Mouse (Mus musculus): ENCODE measurements around the gene Fig4. TPM values are rescaled to one million over a fixed set of nuclear protein-coding genes. Genes with fewer than 3 reads are reported as not detected.

The Fig4 gene
- 7.0 and 7.5 TPM in 2 replicates for polyA plus RNA-seq (2015; fragmentation: Nextera tagmentation; extraction: Ambion mirVana)

DNA sequence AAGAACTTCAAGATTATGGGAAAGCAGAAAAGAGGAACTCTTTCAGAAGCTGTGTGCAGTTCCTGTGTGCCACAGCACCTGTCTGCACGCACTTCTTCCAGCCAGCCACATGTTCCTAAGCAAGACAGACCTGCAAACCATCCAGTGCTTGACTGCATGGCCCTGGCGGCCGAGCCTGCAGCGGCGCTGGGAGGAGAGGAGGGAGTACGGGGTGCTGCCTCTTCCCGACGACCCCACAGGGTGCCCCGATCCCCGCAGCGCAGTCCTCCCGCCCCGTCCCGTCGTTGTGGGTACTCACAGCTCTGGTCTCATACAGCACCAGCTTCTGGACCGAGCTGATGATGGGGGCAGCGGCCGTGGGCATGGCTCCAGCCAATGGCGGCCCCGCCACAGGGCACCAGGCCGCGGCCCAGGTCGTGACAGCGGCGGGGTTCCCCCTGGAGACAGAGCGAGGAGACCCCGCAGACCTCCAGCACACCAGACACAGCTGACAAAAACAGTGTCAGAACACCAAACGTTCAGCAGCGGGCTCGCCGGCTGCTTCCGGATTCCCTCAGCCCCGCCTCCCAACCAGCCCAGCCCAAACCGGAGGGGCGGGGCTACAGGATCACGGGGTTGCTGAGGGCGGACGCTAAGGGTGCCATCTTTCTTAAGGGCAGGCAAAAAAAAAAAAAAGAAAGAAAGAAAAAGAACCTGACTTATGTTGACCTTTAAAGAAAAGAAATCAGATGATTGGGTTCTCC is at the start of gene Fig4:
Gene Fig4 (minus strand): TSS at position 572 of the 743 bp plus-strand sequence.
- H3K4me1 ChIP-seq (ENCODE audit: control insufficient read depth, low read depth, low read length) = peaks cover 13% of the 10 kb centered on the region
- H3K4me3 ChIP-seq (ENCODE audit: low read depth, low read length) = peak within 1 kb of the TSS; percentile 94
- peak within 1 kb of the TSS; percentile 98 for H3K4me2 ChIP-seq (ENCODE audit: low read depth, low read length)
- no peaks in the 10 kb centered on the region for H3K9me3 ChIP-seq (replicated peaks; ENCODE audit: control insufficient read depth, low read length)
- ATAC-seq (ENCODE audit: low read depth) = peak; percentile 93
- H3K27me3 ChIP-seq (ENCODE audit: control insufficient read depth, insufficient read depth, low read depth, low read length) = no peaks in the 10 kb centered on the region
- H3K36me3 ChIP-seq (ENCODE audit: control insufficient read depth, insufficient read depth) = no peaks in the 10 kb centered on the region
- peak within 1 kb of the TSS; percentile 67 for H3K27ac ChIP-seq (ENCODE audit: low read length)
- under 1% methylated on average over 37 of the region's 38 CpGs for WGBS (ENCODE audit: insufficient replicate concordance)
- H3K9ac ChIP-seq (ENCODE audit: low read depth, low read length) = peak within 1 kb of the TSS; percentile 95

DNA sequence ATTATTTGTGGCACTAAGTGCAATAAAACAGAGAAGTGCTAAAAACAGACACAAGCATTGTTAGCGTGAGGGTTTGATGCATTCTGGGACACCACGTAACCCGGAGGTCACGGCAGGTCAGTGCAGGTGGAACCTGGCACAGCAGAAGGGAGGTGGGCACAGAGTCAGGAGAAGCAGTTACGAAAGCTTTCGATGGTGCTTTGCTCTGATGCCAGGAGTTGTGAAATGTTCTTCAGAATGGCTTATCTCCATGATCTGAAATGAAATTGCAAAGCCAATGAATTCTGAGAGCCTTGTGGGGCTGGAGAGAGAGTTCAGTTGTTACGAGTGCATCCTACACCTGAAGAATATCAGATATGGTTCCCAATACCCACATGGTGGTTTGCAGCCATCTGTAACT is 38.3 kb upstream of the Fig4 start:
- Histone ChIP-seq H3K9ac (ENCODE audit: low read depth, low read length) (no peak overlapping the region), H3K27ac (ENCODE audit: low read length) (no peak overlapping the region), H3K9me3 (replicated peaks; ENCODE audit: control insufficient read depth, low read length) (no peaks in the 10 kb centered on the region), H3K4me3 (ENCODE audit: low read depth, low read length) (no peak overlapping the region), H3K4me2 (ENCODE audit: low read depth, low read length) (no peak overlapping the region), H3K4me1 (ENCODE audit: control insufficient read depth, low read depth, low read length) (no peaks in the 10 kb centered on the region), H3K27me3 (ENCODE audit: control insufficient read depth, insufficient read depth, low read depth, low read length) (no peaks in the 10 kb centered on the region), H3K36me3 (ENCODE audit: control insufficient read depth, insufficient read depth) (no peaks in the 10 kb centered on the region)
- ATAC-seq (ENCODE audit: low read depth) = no peak
- WGBS (ENCODE audit: insufficient replicate concordance) = 67% methylated on average over 7 of the region's 7 CpGs

DNA sequence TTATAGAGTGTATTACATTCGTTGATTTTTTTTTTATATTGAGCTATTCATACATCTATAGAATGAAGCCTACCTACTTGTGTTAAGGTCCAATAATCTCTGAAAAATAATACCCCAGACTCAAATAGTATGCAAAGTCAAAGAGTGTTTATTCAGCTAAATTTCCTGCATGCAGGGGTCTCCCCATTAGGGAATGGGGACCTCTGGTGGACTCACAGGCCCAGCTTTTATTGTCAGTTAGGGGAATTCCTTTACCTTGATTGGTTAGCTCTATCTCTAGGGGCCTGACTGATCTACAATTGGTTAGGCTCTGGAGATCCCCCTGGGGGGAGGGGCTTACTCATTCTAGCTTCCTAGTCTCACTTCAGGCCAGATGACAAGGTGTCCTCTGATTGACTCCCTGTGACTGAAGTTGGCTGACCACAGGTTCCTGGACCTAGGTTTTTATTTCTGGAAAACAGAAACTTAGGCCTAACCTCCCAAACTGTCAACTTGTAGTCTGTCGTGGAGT is 29.5 kb upstream of the Fig4 start:
- Histone ChIP-seq H3K4me2 (ENCODE audit: low read depth, low read length) (no peak overlapping the region), H3K27me3 (ENCODE audit: control insufficient read depth, insufficient read depth, low read depth, low read length) (no peaks in the 10 kb centered on the region), H3K9ac (ENCODE audit: low read depth, low read length) (no peak overlapping the region), H3K4me1 (ENCODE audit: control insufficient read depth, low read depth, low read length) (no peaks in the 10 kb centered on the region), H3K9me3 (replicated peaks; ENCODE audit: control insufficient read depth, low read length) (no peaks in the 10 kb centered on the region), H3K36me3 (ENCODE audit: control insufficient read depth, insufficient read depth) (no peaks in the 10 kb centered on the region), H3K4me3 (ENCODE audit: low read depth, low read length) (no peak overlapping the region), H3K27ac (ENCODE audit: low read length) (no peak overlapping the region)
- ATAC-seq (ENCODE audit: low read depth) = no peak
- 57% methylated on average over 2 of the region's 2 CpGs for WGBS (ENCODE audit: insufficient replicate concordance)

DNA sequence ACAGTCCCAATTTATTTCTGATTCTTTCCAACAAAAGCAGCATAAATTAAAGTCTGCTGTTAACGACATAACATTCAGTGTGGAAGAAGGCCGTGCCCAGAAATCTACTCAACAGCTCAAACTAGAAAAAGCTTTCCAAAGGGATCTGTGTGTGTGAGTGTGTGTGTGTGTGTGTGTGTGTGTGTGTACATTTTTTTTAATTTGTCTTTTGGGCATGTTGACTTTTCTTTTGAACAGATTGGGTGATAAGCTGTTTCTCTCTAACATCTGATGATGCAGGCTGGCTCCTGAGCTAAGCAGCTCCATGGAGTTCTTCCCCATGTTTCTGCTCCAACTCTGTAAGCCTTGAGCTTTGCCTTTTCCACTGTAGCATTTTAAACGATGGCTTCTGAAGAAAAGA is 12.8 kb upstream of the Fig4 start:
- WGBS (ENCODE audit: insufficient replicate concordance) = 65% methylated on average over 3 of the region's 3 CpGs
- Histone ChIP-seq H3K9ac (ENCODE audit: low read depth, low read length) (no peak overlapping the region), H3K4me3 (ENCODE audit: low read depth, low read length) (no peak overlapping the region), H3K27ac (ENCODE audit: low read length) (no peak overlapping the region), H3K27me3 (ENCODE audit: control insufficient read depth, insufficient read depth, low read depth, low read length) (no peaks in the 10 kb centered on the region), H3K4me1 (ENCODE audit: control insufficient read depth, low read depth, low read length) (no peaks in the 10 kb centered on the region), H3K9me3 (replicated peaks; ENCODE audit: control insufficient read depth, low read length) (no peaks in the 10 kb centered on the region), H3K36me3 (ENCODE audit: control insufficient read depth, insufficient read depth) (no peaks in the 10 kb centered on the region), H3K4me2 (ENCODE audit: low read depth, low read length) (no peak overlapping the region)
- no peak for ATAC-seq (ENCODE audit: low read depth)

DNA sequence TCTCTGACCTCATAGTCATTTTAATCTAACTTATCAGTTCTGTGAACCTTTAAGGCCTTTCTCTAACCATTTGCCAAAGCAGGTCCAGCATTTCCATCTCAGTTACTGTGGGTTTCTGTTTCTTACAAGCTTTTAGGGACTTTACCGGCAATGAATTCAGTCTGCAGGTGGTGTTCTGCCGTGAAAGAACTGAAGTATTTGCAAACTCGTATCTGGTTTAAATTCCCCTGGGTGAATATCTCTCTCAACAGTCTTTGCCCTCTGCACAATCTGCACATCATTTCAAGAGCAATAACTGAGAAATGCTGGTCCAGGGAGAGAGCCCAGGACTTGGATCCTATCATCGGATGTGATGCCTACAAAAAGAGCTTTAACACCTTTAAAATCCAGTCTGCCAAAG is 5.1 kb upstream of the Fig4 start:
- Histone ChIP-seq H3K36me3 (ENCODE audit: control insufficient read depth, insufficient read depth) (no peaks in the 10 kb centered on the region), H3K4me1 (ENCODE audit: control insufficient read depth, low read depth, low read length) (peaks cover 4% of the 10 kb centered on the region), H3K4me3 (ENCODE audit: low read depth, low read length) (no peak overlapping the region), H3K27ac (ENCODE audit: low read length) (no peak overlapping the region), H3K4me2 (ENCODE audit: low read depth, low read length) (no peak overlapping the region), H3K9me3 (replicated peaks; ENCODE audit: control insufficient read depth, low read length) (no peaks in the 10 kb centered on the region), H3K27me3 (ENCODE audit: control insufficient read depth, insufficient read depth, low read depth, low read length) (no peaks in the 10 kb centered on the region), H3K9ac (ENCODE audit: low read depth, low read length) (no peak overlapping the region)
- 68% methylated on average over 4 of the region's 4 CpGs for WGBS (ENCODE audit: insufficient replicate concordance)
- no peak for ATAC-seq (ENCODE audit: low read depth)

DNA sequence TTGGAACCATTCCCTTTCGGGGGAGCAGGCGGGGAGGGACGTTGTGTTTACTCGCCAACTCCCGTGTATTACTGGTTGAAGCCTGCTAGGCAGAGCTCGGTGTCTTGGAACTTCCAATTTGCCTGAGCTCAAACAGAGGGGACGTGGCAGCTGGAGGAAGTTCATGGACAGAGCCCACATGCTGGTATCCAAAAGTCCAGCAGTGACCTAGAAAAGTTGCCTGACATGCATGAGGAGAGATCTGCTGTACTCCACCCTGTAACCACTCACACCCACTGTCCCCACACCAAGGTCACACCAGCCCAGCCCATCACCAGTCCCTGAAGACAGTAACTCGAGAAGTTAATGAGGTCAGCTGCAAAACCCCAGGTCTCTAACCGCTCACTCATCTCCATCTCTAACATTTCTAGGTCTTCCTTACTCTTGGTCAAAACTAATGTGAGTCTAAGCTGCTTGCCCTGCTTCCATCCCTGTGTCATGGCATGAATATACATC is 1.9 kb upstream of the Fig4 start:
- Histone ChIP-seq H3K27me3 (ENCODE audit: control insufficient read depth, insufficient read depth, low read depth, low read length) (no peaks in the 10 kb centered on the region), H3K9ac (ENCODE audit: low read depth, low read length) (no peak overlapping the region), H3K36me3 (ENCODE audit: control insufficient read depth, insufficient read depth) (no peaks in the 10 kb centered on the region), H3K9me3 (replicated peaks; ENCODE audit: control insufficient read depth, low read length) (no peaks in the 10 kb centered on the region), H3K4me2 (ENCODE audit: low read depth, low read length) (no peak overlapping the region), H3K4me3 (ENCODE audit: low read depth, low read length) (no peak overlapping the region), H3K27ac (ENCODE audit: low read length) (no peak overlapping the region), H3K4me1 (ENCODE audit: control insufficient read depth, low read depth, low read length) (peaks cover 13% of the 10 kb centered on the region)
- WGBS (ENCODE audit: insufficient replicate concordance) = 59% methylated on average over 9 of the region's 9 CpGs
- ATAC-seq (ENCODE audit: low read depth) = no peak

DNA sequence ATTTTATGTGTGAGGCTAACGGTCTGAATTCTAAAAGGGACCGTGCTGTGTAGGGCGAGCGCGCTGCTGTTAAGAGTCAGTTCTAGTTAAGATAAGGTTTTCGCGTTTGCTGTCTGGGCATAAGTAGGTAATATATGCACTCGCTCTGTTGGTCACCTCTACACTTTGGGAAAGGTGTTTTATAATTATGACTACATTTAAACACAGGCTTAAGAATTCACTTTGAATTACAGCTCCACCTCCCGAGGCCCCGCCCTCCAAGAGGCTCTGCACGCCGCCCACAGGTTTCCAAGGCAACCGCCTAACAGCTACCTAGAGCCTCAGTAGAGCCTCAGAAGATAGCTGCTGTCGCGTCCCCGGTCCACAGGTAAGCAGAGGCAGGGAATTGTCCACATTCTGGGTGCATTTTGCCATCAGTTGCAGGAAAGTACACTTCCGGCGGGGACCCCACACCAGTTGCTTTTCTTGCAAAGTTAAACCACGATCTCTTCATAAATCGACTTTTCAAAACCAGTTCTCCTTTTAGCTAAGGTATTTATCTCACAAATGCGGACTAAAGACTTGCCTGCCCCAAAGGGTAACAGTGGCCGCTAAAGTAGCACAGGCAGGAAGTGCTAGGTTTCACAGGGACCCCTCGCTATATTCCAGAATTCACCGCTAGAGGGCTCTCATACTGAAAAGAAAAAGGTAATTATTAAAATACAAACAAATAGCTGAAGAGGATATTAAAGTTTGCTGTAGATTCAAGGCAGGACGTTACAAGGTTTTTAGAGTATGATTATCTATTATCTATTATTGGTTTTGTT is 782 bp upstream of the Fig4 start, which contains the start of gene Ak9:
Gene Ak9 (plus strand): TSS at position 342 of the 806 bp plus-strand sequence.
- H3K9ac ChIP-seq (ENCODE audit: low read depth, low read length) = peak within 1 kb of the TSS; percentile 95
- H3K27me3 ChIP-seq (ENCODE audit: control insufficient read depth, insufficient read depth, low read depth, low read length) = no peaks in the 10 kb centered on the region
- H3K4me3 ChIP-seq (ENCODE audit: low read depth, low read length) = peak within 1 kb of the TSS; percentile 94
- WGBS (ENCODE audit: insufficient replicate concordance) = 1% methylated on average over 25 of the region's 25 CpGs
- H3K36me3 ChIP-seq (ENCODE audit: control insufficient read depth, insufficient read depth) = no peaks in the 10 kb centered on the region
- peaks cover 13% of the 10 kb centered on the region for H3K4me1 ChIP-seq (ENCODE audit: control insufficient read depth, low read depth, low read length)
- H3K27ac ChIP-seq (ENCODE audit: low read length) = peak within 1 kb of the TSS; percentile 67
- peak; percentile 86 for ATAC-seq (ENCODE audit: low read depth)
- H3K9me3 ChIP-seq (replicated peaks; ENCODE audit: control insufficient read depth, low read length) = no peaks in the 10 kb centered on the region
- H3K4me2 ChIP-seq (ENCODE audit: low read depth, low read length) = peak within 1 kb of the TSS; percentile 98

DNA sequence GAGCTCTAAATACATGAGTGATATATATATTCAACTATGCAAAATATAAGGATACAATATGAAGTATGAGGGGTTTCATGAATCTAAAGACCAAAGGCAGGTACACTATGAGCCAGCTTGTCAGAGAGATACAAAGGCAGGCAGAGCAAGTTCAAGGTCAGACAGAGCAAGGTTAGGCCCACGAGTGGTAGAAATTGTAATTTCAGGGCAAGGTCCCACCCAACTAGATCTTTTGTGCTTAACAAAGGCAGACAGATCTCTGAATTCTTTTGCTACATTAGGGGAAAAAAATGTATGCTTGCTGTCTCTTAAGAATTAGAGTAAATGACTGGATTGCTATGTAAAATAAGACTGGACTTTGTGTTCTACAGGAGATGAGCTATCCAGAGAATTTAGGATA is 2.9 kb downstream of the Fig4 start:
- Histone ChIP-seq H3K4me2 (ENCODE audit: low read depth, low read length) (no peak overlapping the region), H3K27ac (ENCODE audit: low read length) (no peak overlapping the region), H3K4me3 (ENCODE audit: low read depth, low read length) (no peak overlapping the region), H3K9me3 (replicated peaks; ENCODE audit: control insufficient read depth, low read length) (no peaks in the 10 kb centered on the region), H3K36me3 (ENCODE audit: control insufficient read depth, insufficient read depth) (no peaks in the 10 kb centered on the region), H3K4me1 (ENCODE audit: control insufficient read depth, low read depth, low read length) (peaks cover 13% of the 10 kb centered on the region), H3K27me3 (ENCODE audit: control insufficient read depth, insufficient read depth, low read depth, low read length) (no peaks in the 10 kb centered on the region), H3K9ac (ENCODE audit: low read depth, low read length) (no peak overlapping the region)
- 25% methylated on average over 1 of the region's 1 CpGs for WGBS (ENCODE audit: insufficient replicate concordance)
- no peak for ATAC-seq (ENCODE audit: low read depth)
